Mouse (Mus musculus): ENCODE results near the gene Gm21394.
"Not testable (repeated sequence)": the region's sequence is repeated elsewhere in the genome, so short reads cannot be mapped to it uniquely, and the experiment has no call there.

The Gm21394 gene

GRCm38 (mm10) chrY:84564807-84565206 is at the start of gene Gm21394:
TSS of gene Gm21394 (minus strand) at chrY:84564907.
- not testable (repeated sequence) for DNase-seq
